Mouse (Mus musculus) heart, embryonic 16.5 days (tissue): ENCODE results near the gene Iqgap1. TPM values are rescaled to one million over a fixed set of nuclear protein-coding genes. Genes with fewer than 3 reads are reported as not detected.
"Not testable (repeated sequence)": the region's sequence is repeated elsewhere in the genome, so short reads cannot be mapped to it uniquely, and the experiment has no call there.

ENCODE experiments used
- ATAC-seq: fragments of 200-750 bp; cut with Nextera tagmentation; replicated peaks from 2 replicates; pipeline ENCODE4 v1.8.0; 2017; ENCODE audit warnings: moderate number of reproducible peaks; ENCODE audit not compliant: insufficient read depth, low FRiP score; ENCODE audit errors: extremely low read depth
- H3K27ac ChIP-seq: fragments of 300-500 bp; sonication (generic); 2 replicates; pipeline ENCODE4 v1.5.1; 2014; ENCODE audit warnings: mild to moderate bottlenecking, low read length, control low read depth, moderate library complexity
- H3K27me3 ChIP-seq: fragments of 300-500 bp; sonication (generic); 2 replicates; pipeline ENCODE4 v1.6.1; 2014; ENCODE audit warnings: low read length, mixed read lengths; ENCODE audit not compliant: control insufficient read depth, insufficient read depth
- H3K36me3 ChIP-seq: fragments of 300-500 bp; sonication (generic); 2 replicates; pipeline ENCODE4 v1.6.1; 2014; ENCODE audit not compliant: control insufficient read depth, insufficient read depth
- H3K4me1 ChIP-seq: fragments of 300-500 bp; sonication (generic); 2 replicates; pipeline ENCODE4 v1.6.1; 2014; ENCODE audit warnings: low read length, mixed read lengths; ENCODE audit not compliant: control insufficient read depth, insufficient read depth
- H3K4me2 ChIP-seq: fragments of 300-500 bp; sonication (generic); 2 replicates; pipeline ENCODE4 v1.6.1; 2014; ENCODE audit warnings: low read depth, mild to moderate bottlenecking, control low read depth, low read length
- H3K4me3 ChIP-seq: fragments of 300-500 bp; sonication (generic); 2 replicates; pipeline ENCODE4 v1.5.1; 2014; ENCODE audit warnings: mild to moderate bottlenecking, control low read depth, low read length
- H3K9ac ChIP-seq: fragments of 300-500 bp; sonication (generic); 2 replicates; pipeline ENCODE4 v1.6.1; 2014; ENCODE audit warnings: low read length, control low read depth
- H3K9me3 ChIP-seq: fragments of 300-500 bp; sonication (generic); replicated peaks from 2 replicates; pipeline ENCODE4 v1.6.1; 2016; ENCODE audit warnings: low read length; ENCODE audit not compliant: control insufficient read depth
- WGBS: fragments of 180-500 bp; shearing (Covaris S2); extraction: QIAGEN DNeasy Blood & Tissue Kit; methylation state at CpG from one replicate; pipeline ENCODE4 v1.1.7; 2014; 5-methylcytosine and 5-hydroxymethylcytosine counted together
- polyA plus RNA-seq: library from polyadenylated mRNA; unstranded; fragments of >200 nt; fragmentation: Nextera tagmentation; extraction: Ambion mirVana; gene quantifications from 2 replicates; pipeline ENCODE4 v1.2.1, GENCODE M21; 2015

Iqgap1 gene
- polyA plus RNA-seq, 1 experiment from 2014 or later, result 49.0 TPM

DNA sequence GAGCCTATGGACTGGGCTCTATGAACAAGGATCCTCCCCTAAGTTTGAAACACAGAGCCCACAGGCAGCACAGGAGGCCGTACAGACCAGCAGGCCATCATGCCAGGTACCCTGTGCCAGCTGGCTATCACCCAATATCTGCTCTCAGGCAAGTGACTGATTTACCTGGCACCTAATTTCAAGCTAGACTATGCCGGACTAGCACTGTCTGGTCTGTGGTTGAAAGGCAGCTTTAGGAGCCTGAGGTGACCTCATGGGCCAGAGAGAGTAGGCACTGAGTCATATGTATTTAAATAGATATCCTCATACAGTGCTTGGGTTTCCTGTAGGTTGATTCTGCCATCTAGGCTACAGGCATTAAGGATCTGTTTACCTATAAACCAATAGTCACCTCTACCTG is 72.2 kb downstream of the Iqgap1 start:
- Histone ChIP-seq H3K27me3 (no peaks in the 10 kb centered on the region), H3K9ac (no peak overlapping the region), H3K27ac (peak overlapping the region; percentile 64), H3K36me3 (peaks cover 70% of the 10 kb centered on the region), H3K4me2 (no peak overlapping the region), H3K9me3 (no peaks in the 10 kb centered on the region), H3K4me1 (peaks cover 9% of the 10 kb centered on the region; the same call in 1 of the 2 replicates), H3K4me3 (no peak overlapping the region)
- 56% methylated on average over 2 of the region's 2 CpGs for WGBS
- no peak for ATAC-seq

DNA sequence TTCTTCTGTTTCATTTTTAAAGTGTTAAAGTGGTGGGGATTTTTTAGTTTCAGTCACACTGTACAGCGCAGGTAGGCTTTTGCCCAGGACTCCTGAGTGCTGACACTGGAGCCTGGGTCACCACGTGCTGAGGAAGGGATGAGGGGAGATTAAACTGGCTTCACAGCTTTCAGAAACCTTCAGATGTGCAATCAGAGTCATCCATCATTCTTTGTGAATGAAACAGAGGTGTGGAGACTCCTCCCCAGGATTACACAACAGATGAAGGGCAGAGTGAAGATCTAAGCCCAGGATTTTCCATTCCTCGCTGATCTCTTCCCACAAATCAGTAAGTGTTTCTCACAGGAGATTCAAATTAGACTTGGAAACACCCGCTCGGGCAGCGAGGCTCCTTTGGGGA is 76.2 kb downstream of the Iqgap1 start:
- no peaks in the 10 kb centered on the region for H3K27me3 ChIP-seq
- WGBS, result 73% methylated on average over 6 of the region's 6 CpGs
- peaks cover 66% of the 10 kb centered on the region for H3K36me3 ChIP-seq
- H3K27ac ChIP-seq, result no peak overlapping the region
- H3K9ac ChIP-seq, result no peak overlapping the region
- H3K4me2 ChIP-seq, result no peak overlapping the region
- no peak for ATAC-seq
- no peak overlapping the region for H3K4me3 ChIP-seq
- H3K9me3 ChIP-seq, result peaks cover 3% of the 10 kb centered on the region
- peaks cover 38% of the 10 kb centered on the region for H3K4me1 ChIP-seq

DNA sequence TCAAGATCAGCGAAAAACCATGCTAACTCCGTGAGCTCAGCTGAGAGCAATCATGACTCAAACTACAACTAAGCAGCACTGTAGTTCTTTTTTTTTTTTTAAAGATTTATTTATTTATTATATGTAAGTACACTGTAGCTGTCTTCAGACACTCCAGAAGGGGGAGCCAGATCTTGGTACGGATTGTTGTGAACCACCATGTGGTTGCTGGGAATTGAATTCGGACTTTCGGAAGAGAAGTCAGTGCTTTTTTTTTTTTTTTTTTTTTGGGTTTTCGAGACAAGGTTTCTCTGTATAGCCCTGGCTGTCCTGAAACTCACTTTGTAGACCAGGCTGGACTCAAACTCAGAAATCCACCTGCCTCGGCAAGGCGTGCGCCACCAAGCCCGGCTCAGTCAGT is 76.7 kb downstream of the Iqgap1 start:
- not testable (repeated sequence) for H3K27ac ChIP-seq, H3K4me3 ChIP-seq, H3K4me2 ChIP-seq, H3K9me3 ChIP-seq, H3K9ac ChIP-seq, H3K27me3 ChIP-seq, ATAC-seq
- Histone ChIP-seq H3K4me1 (peaks cover 39% of the 10 kb centered on the region), H3K36me3 (peaks cover 67% of the 10 kb centered on the region)
- WGBS, result 94% methylated on average over 9 of the region's 10 CpGs

DNA sequence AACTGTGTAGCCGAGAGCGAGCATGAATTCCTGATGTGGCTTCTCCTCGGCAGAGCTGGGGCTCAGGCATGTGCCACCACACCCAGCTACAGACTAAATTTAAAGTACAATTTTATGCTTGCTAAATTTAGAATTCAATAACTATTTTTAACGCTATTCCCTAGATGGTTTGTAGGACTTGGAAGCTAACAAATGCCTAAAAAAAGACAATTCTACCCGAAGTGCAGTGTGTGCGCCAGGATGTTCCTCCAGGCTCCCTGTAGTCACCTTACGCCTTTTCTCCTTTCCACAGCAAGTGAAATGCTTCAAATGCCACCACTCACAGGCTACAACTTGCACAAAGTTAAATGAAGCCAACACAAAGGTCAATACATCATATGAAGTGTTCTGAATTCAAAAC is 78.4 kb downstream of the Iqgap1 start:
- no peaks in the 10 kb centered on the region for H3K27me3 ChIP-seq
- H3K36me3 ChIP-seq, result peaks cover 73% of the 10 kb centered on the region
- ATAC-seq, result no peak; the same call in 1 of the 2 replicates
- peaks cover 3% of the 10 kb centered on the region for H3K9me3 ChIP-seq
- peaks cover 45% of the 10 kb centered on the region for H3K4me1 ChIP-seq
- H3K9ac ChIP-seq, result peak overlapping the region; percentile 67; the same call in 1 of the 2 replicates
- WGBS, result 48% methylated on average over 7 of the region's 7 CpGs
- no peak overlapping the region for H3K4me3 ChIP-seq
- no peak overlapping the region for H3K4me2 ChIP-seq
- H3K27ac ChIP-seq, result peak overlapping the region; percentile 90

DNA sequence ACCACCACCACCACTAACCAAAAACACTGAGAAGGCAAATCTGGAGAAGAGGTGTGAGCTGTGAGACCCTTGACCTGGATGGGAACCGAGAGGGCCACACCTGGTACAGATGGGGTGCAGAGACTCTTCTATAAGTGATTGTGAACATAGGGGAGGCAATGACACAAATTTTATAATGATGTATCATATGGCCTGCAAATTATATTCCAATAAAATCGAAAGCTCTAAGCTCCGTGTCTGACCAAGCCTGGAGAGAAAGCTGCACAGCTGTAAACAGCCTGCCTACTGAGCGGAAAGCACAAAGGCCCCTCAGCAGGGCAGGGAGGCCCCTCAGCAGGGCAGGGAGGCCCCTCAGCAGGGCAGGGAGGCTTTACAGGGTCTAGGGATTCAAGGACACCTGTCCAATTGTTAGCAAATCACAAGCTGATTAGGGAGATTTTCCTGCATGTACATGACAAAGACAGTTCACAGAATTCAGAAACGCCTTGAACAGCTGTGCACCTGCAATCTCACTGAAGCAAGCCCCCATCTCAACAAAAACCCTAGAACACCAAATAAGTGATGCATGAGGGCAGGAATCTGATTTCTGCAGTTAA is 79.5 kb downstream of the Iqgap1 start:
- peak overlapping the region; percentile 67 for H3K9ac ChIP-seq
- no peak overlapping the region for H3K4me3 ChIP-seq

DNA sequence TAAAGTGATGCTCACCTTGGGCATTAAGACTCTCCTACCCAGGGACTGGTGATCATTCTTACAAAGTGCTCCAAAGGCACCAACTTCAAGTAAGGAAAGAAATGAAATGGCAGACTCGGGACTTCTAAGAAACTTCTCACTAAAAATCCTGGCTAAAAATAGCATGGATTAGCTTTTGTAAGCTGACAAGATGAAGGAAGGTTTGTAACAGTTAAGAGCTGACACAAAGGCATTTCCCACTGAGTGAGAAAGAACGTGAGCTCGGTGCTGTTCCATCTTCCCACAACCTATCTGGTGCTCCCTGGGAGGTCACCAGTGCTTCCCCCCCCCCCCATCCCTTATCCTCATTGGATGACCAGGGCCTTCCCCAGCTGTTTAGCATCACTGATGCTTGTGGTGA is 80.0 kb downstream of the Iqgap1 start:
- Histone ChIP-seq H3K9me3 (peaks cover 3% of the 10 kb centered on the region), H3K4me1 (peaks cover 47% of the 10 kb centered on the region), H3K27me3 (no peaks in the 10 kb centered on the region), H3K9ac (peak overlapping the region; percentile 67), H3K27ac (peak overlapping the region; percentile 90), H3K36me3 (peaks cover 64% of the 10 kb centered on the region), H3K4me3 (no peak overlapping the region), H3K4me2 (no peak overlapping the region)
- WGBS, result 17% methylated on average over 3 of the region's 3 CpGs
- no peak for ATAC-seq

More for the DNA sequence above, 79.5 kb downstream of the Iqgap1 start:
- H3K4me2 ChIP-seq, result no peak overlapping the region
- peaks cover 47% of the 10 kb centered on the region for H3K4me1 ChIP-seq
- H3K27me3 ChIP-seq, result no peaks in the 10 kb centered on the region
- ATAC-seq, result no peak
- H3K36me3 ChIP-seq, result peaks cover 69% of the 10 kb centered on the region
- H3K9me3 ChIP-seq, result peaks cover 3% of the 10 kb centered on the region
- 39% methylated on average over 5 of the region's 5 CpGs for WGBS
- peak overlapping the region; percentile 90 for H3K27ac ChIP-seq

DNA sequence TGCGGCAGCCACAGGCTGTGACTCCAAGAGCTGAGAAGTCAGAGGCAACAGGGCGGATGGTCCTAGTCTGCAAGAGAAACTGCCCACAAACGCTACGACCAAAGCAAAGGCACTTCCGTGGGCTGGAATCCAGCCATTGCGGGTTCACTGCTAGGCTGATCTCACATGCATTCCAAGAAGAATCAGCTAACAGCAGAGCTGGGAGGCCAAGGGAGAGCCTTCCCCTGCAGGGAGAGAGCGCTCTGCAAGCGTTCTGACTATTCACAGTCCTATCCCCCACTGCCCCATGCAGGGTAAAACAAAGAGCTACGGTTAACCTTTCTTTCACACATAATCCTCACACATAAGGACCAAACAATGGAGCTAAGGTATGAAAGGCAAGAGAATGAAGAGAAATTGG is 80.5 kb downstream of the Iqgap1 start:
- Histone ChIP-seq H3K4me1 (peaks cover 47% of the 10 kb centered on the region), H3K27me3 (no peaks in the 10 kb centered on the region), H3K9ac (peak overlapping the region; percentile 18), H3K4me2 (no peak overlapping the region), H3K4me3 (no peak overlapping the region), H3K36me3 (peaks cover 59% of the 10 kb centered on the region), H3K9me3 (peaks cover 3% of the 10 kb centered on the region), H3K27ac (peak overlapping the region; percentile 90)
- ATAC-seq, result no peak; the same call in 1 of the 2 replicates
- 27% methylated on average over 9 of the region's 9 CpGs for WGBS

DNA sequence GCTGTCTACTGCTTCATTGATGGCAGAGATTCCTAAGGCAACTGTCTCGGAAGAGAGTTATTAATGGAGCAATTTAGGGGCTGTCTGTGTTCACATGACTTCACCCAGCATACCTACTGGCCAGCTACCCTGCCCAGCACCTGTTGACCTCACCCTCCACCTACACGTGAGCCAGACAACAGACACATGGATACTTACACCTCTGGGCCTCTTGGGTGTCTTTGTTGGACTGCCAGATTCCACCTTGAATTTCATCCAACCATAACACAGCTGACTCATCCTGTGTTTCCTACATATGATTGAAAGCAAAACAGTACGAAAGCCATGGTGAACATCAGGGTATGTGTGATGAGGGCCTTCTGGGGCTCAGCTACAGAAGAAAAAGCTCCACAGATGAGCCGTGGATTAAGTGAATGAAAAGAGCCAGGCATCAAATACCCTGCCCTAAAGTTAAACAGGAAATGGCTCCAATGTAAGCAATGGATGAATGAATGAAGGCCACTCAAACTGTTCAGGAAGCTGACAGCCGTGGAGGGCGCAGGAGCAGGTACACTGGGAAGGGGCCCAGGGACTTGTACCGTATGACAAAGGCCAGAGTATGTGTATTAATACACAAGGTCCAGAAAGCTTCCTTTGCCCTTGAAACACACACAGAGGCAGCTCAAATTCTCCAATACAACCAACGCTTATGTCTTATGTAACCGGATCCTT is 81.7 kb downstream of the Iqgap1 start:
- Histone ChIP-seq H3K4me3 (no peak overlapping the region), H3K27me3 (no peaks in the 10 kb centered on the region), H3K4me1 (peaks cover 47% of the 10 kb centered on the region), H3K4me2 (no peak overlapping the region), H3K27ac (0 out of 2 replicates have a peak overlapping the region, but pooled peaks have one; percentile 16), H3K9me3 (peaks cover 3% of the 10 kb centered on the region), H3K36me3 (peaks cover 58% of the 10 kb centered on the region), H3K9ac (no peak overlapping the region)
- 59% methylated on average over 9 of the region's 9 CpGs for WGBS
- no peak for ATAC-seq

DNA sequence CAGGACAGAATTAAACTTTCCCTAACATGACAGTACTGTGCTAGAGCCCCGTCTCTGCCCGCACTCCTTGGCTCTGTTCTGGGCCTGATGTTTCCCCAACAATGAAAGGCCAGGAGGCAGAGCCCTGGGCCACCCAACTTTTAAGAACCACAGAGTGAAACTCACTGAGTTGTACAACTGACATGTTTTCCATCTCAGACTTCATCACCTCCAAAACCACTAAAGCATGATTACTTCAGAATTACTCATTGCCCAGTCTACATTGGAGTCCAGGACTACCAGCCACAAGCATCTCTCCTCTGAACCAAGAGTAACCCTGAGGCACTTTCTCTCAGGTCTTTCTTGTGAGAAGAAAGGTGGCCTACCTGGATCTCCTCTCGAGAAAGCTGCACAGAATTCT is 83.1 kb downstream of the Iqgap1 start:
- Histone ChIP-seq H3K36me3 (peaks cover 58% of the 10 kb centered on the region), H3K4me3 (no peak overlapping the region), H3K4me1 (peaks cover 47% of the 10 kb centered on the region), H3K9ac (no peak overlapping the region; the same call in 1 of the 2 replicates), H3K4me2 (no peak overlapping the region), H3K9me3 (no peaks in the 10 kb centered on the region), H3K27me3 (no peaks in the 10 kb centered on the region), H3K27ac (no peak overlapping the region)
- WGBS, result 92% methylated on average over 3 of the region's 3 CpGs
- ATAC-seq, result no peak
